Mouse (Mus musculus): Measurements from ENCODE around the gene Slc9a9. TPM values are rescaled to one million over a fixed set of nuclear protein-coding genes. Genes with fewer than 3 reads are reported as not detected.

Slc9a9 gene
- total and polyA plus RNA-seq, 2 experiments from 2014 or later, result 6.0 to 6.7 TPM

DNA sequence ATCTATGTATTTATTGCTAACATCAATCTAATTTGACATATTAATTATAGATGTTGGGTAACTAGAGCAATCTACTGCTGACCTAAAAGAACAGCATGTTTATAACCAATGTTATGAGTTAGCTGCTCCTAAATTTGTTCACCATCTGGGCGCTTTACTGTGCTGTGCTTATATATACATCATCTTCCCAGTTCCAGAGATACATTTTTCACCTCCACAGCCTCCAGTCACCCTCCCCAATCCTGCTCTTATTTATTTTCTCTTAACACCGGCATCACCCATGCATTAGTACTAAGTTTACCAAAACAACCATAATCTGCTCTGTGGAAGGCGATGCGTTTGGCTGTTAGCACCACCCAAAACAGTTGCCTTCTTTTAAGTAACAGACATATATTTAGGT, 391.0 kb downstream of the Slc9a9 start:
- Histone ChIP-seq H3K27me3 (ENCODE audit: insufficient read depth, low read length) (no peaks in the 10 kb centered on the region), H3K9ac (replicated peaks; ENCODE audit: low read length, poor library complexity, severe bottlenecking) (no peak overlapping the region), H3K9me3 (ENCODE audit: low read length) (no peaks in the 10 kb centered on the region), H3K4me3 (ENCODE audit: low read depth, low read length) (no peak overlapping the region), H3K27ac (ENCODE audit: low read depth, low read length) (no peak overlapping the region), H3K4me1 (ENCODE audit: insufficient read depth, low read length) (no peaks in the 10 kb centered on the region), H3K4me2 (ENCODE audit: low read depth, low read length, poor library complexity, severe bottlenecking) (no peak overlapping the region), H3K36me3 (ENCODE audit: insufficient read depth, low read length) (no peaks in the 10 kb centered on the region)
- no peak for TF ChIP-seq CTCF (IDR thresholded peaks at IDR 0.05)
- ATAC-seq (ENCODE audit: low FRiP score), result no peak
- DNase-seq (ENCODE audit: low spot score), result no peak
- 98% methylated on average over 4 of the region's 4 CpGs for WGBS

DNA sequence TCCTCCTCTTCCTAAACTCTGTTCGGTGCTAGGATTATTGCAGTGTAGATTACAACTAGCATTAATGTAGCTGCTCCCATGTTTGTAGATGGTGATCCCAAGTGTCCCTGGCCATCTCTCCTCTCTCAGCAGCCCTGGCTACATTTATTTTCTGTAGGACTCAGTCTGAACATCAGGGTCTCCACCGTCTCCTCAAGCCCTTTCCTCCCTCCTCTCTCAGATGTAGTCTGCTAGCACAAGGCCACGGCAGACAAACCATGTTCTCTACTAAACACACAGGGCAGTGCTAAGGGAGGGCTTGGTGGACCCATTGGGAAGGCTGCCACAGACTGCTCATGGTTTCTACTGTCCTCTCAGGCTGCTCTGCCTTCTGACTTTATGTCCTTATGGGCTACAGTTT, 397.3 kb downstream of the Slc9a9 start:
- Histone ChIP-seq H3K4me1 (ENCODE audit: insufficient read depth, low read length) (peaks cover 7% of the 10 kb centered on the region; the same call in 1 of the 2 replicates), H3K9ac (replicated peaks; ENCODE audit: low read length, poor library complexity, severe bottlenecking) (no peak overlapping the region)
- 60% methylated on average over 2 of the region's 3 CpGs for WGBS

DNA sequence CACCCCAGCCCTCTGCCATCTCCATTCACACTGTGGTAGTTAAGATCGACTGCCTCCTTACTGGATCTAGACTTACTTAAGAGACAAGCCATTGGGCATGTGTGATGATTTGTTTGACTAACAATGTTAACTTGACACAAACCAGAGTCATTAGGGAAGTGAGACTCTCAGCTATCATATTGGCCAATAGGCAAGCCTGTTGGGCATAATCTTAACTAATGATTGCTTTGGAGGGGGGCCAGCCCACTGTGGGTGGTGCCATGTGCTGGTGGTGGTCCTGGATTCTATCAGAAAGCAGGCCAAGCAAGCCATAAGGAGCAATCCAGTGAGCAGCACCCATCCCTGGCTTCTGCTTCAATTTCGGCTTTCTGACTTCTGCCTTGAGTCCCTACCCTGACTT, 398.8 kb downstream of the Slc9a9 start:
- no peak overlapping the region for H3K27ac ChIP-seq (ENCODE audit: low read depth, low read length)
- 90% methylated on average over 2 of the region's 2 CpGs for WGBS
- peaks cover 10% of the 10 kb centered on the region; the same call in 1 of the 2 replicates for H3K4me1 ChIP-seq (ENCODE audit: insufficient read depth, low read length)
- no peak overlapping the region for H3K4me3 ChIP-seq (ENCODE audit: low read depth, low read length)
- no peak overlapping the region for H3K4me2 ChIP-seq (ENCODE audit: low read depth, low read length, poor library complexity, severe bottlenecking)
- TF ChIP-seq CTCF (IDR thresholded peaks at IDR 0.05), result no peak
- no peaks in the 10 kb centered on the region for H3K36me3 ChIP-seq (ENCODE audit: insufficient read depth, low read length)
- ATAC-seq (ENCODE audit: low FRiP score) (no peak), DNase-seq (ENCODE audit: low spot score) (no peak)
- H3K27me3 ChIP-seq (ENCODE audit: insufficient read depth, low read length), result no peaks in the 10 kb centered on the region
- H3K9ac ChIP-seq (replicated peaks; ENCODE audit: low read length, poor library complexity, severe bottlenecking), result no peak overlapping the region
- H3K9me3 ChIP-seq (ENCODE audit: low read length), result peaks cover 4% of the 10 kb centered on the region; the same call in 1 of the 2 replicates

More for the DNA sequence above, 397.3 kb downstream of the Slc9a9 start:
- Histone ChIP-seq H3K4me2 (ENCODE audit: low read depth, low read length, poor library complexity, severe bottlenecking) (no peak overlapping the region), H3K4me3 (ENCODE audit: low read depth, low read length) (no peak overlapping the region), H3K27ac (ENCODE audit: low read depth, low read length) (no peak overlapping the region), H3K9me3 (ENCODE audit: low read length) (peaks cover 4% of the 10 kb centered on the region; the same call in 1 of the 2 replicates), H3K27me3 (ENCODE audit: insufficient read depth, low read length) (no peaks in the 10 kb centered on the region), H3K36me3 (ENCODE audit: insufficient read depth, low read length) (no peaks in the 10 kb centered on the region)
- no peak for ATAC-seq (ENCODE audit: low FRiP score)
- TF ChIP-seq CTCF (IDR thresholded peaks at IDR 0.05), result no peak
- no peak for DNase-seq (ENCODE audit: low spot score)

DNA sequence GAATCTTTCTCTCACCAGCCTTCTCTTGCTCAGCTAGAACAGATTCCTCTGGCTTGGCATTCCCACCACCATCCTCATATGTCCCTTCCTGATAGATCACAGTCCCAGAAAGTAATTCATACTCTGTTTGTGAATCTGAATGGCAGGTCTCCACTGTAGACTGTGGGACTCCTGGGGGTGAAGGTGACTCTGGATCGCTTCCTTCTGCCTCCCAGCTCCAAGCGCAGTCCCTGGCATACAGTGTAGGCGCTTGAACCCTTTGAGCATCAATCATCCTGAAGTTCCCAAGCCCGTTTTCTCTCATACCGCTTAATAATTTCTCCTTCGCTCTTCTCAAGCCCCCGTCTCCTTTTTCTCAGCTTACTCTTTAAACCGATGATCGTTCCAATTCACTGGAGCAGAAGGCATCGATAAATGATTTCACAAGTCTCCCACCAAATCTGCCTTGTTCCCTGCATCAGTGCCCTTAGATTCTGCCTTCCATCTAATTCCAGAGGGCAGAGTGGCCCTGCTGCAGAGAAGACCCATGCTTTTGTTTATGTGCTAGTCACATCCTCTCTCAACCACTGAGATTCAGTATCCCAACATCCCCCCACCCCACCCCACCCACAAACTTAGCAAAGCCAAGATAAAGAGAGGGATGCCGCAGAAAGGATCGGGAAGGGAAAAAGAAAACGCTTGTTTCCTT, 401.3 kb downstream of the Slc9a9 start:
- no peak for ATAC-seq (ENCODE audit: low FRiP score)
- H3K27ac ChIP-seq (ENCODE audit: low read depth, low read length), result no peak overlapping the region
- no peak overlapping the region for H3K4me3 ChIP-seq (ENCODE audit: low read depth, low read length)
- no peak for TF ChIP-seq CTCF (IDR thresholded peaks at IDR 0.05)
- no peaks in the 10 kb centered on the region for H3K36me3 ChIP-seq (ENCODE audit: insufficient read depth, low read length)
- H3K27me3 ChIP-seq (ENCODE audit: insufficient read depth, low read length), result no peaks in the 10 kb centered on the region
- H3K4me2 ChIP-seq (ENCODE audit: low read depth, low read length, poor library complexity, severe bottlenecking), result no peak overlapping the region
- no peak overlapping the region for H3K9ac ChIP-seq (replicated peaks; ENCODE audit: low read length, poor library complexity, severe bottlenecking)
- WGBS, result 65% methylated on average over 13 of the region's 13 CpGs
- peaks cover 4% of the 10 kb centered on the region; the same call in 1 of the 2 replicates for H3K9me3 ChIP-seq (ENCODE audit: low read length)
- no peak for DNase-seq (ENCODE audit: low spot score)
- peaks cover 10% of the 10 kb centered on the region; the same call in 1 of the 2 replicates for H3K4me1 ChIP-seq (ENCODE audit: insufficient read depth, low read length)

DNA sequence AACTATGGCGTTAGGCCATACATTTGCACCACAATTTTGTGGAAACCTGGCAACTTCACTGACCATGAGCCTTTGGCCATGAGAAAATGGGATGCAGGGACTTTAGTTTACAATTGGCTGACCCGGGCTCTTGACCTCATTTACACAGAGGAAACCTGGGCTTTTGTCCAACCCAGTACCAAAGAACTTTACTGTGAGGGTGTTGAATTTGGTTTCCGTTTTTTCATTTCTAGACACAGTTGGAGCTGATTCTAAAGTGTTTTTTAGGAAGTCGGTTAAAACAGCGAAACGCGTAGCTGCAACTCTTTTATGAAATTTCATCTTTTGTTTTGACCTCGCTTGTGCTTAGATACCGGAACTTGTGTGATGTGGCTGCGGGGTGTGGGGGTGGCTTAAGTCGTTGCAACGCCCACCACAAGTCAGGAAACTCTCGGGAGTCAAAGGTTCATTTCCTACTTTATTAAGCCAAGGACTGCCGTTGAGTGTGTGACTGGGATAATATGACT, 402.8 kb downstream of the Slc9a9 start:
- no peak overlapping the region for H3K9ac ChIP-seq (replicated peaks; ENCODE audit: low read length, poor library complexity, severe bottlenecking)
- no peak overlapping the region for H3K4me3 ChIP-seq (ENCODE audit: low read depth, low read length)
- no peak for TF ChIP-seq CTCF (IDR thresholded peaks at IDR 0.05)
- no peak overlapping the region for H3K4me2 ChIP-seq (ENCODE audit: low read depth, low read length, poor library complexity, severe bottlenecking)
- H3K9me3 ChIP-seq (ENCODE audit: low read length), result peaks cover 4% of the 10 kb centered on the region; the same call in 1 of the 2 replicates
- no peak for ATAC-seq (ENCODE audit: low FRiP score)
- H3K27ac ChIP-seq (ENCODE audit: low read depth, low read length), result no peak overlapping the region
- 76% methylated on average over 14 of the region's 14 CpGs for WGBS
- no peaks in the 10 kb centered on the region for H3K27me3 ChIP-seq (ENCODE audit: insufficient read depth, low read length)
- DNase-seq (ENCODE audit: low spot score), result peak; percentile 69
- peaks cover 10% of the 10 kb centered on the region; the same call in 1 of the 2 replicates for H3K4me1 ChIP-seq (ENCODE audit: insufficient read depth, low read length)
- no peaks in the 10 kb centered on the region for H3K36me3 ChIP-seq (ENCODE audit: insufficient read depth, low read length)

DNA sequence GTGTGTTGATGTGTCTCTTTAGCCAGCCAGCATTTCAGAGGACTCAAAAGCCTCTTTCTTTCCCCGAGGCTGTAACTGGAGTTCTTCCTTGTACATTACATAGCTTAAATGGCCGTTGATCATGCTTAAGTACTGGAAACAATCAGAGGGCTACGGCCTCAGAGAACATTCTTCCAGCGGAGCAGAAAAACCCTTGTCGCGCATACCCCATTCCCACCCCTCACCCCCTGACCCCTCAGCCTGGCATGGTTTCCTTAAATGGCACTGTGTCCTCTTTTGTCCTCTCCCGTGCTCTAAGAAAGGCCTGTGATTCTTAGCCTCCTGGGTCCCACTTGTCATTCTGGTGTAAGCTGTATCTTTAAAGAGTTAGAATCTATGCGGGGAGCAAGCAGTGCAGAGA, 404.0 kb downstream of the Slc9a9 start:
- Histone ChIP-seq H3K9ac (replicated peaks; ENCODE audit: low read length, poor library complexity, severe bottlenecking) (no peak overlapping the region), H3K27ac (ENCODE audit: low read depth, low read length) (no peak overlapping the region), H3K4me1 (ENCODE audit: insufficient read depth, low read length) (peaks cover 10% of the 10 kb centered on the region; the same call in 1 of the 2 replicates), H3K36me3 (ENCODE audit: insufficient read depth, low read length) (no peaks in the 10 kb centered on the region), H3K9me3 (ENCODE audit: low read length) (peaks cover 2% of the 10 kb centered on the region; the same call in 1 of the 2 replicates), H3K4me3 (ENCODE audit: low read depth, low read length) (no peak overlapping the region), H3K4me2 (ENCODE audit: low read depth, low read length, poor library complexity, severe bottlenecking) (no peak overlapping the region), H3K27me3 (ENCODE audit: insufficient read depth, low read length) (no peaks in the 10 kb centered on the region)
- TF ChIP-seq CTCF (IDR thresholded peaks at IDR 0.05), result no peak
- ATAC-seq (ENCODE audit: low FRiP score) (no peak), DNase-seq (ENCODE audit: low spot score) (peak; percentile 25)
- 27% methylated on average over 8 of the region's 8 CpGs for WGBS
